Mouse (Mus musculus): Measurements from ENCODE around the gene Thbd. TPM values are rescaled to one million over a fixed set of nuclear protein-coding genes. Genes with fewer than 3 reads are reported as not detected.

The Thbd gene
- polyA plus RNA-seq, 1 experiment from 2014 or later = 47.0 TPM

- Histone ChIP-seq H3K4me1 (replicated peaks) (no peaks in the 10 kb centered on the region), H3K9me3 (no peaks in the 10 kb centered on the region), H3K4me3 (replicated peaks) (peak overlapping the region; percentile 19; the same call in 1 of the 2 replicates), H3K9ac (no peak overlapping the region), H3K36me3 (no peaks in the 10 kb centered on the region), H3K27ac (no peak overlapping the region; the same call in 1 of the 2 replicates), H3K4me2 (replicated peaks) (peak overlapping the region; percentile 15), H3K27me3 (replicated peaks) (no peaks in the 10 kb centered on the region)
- WGBS = 86% methylated on average over 4 of the region's 4 CpGs
- ATAC-seq = no peak
Measured at GRCm38 (mm10) chr2:148442172-148442571, 34.2 kb upstream of the Thbd start.

GRCm38 (mm10) chr2:148441421-148441820, 33.4 kb upstream of the Thbd start:
- Histone ChIP-seq H3K9me3 (no peaks in the 10 kb centered on the region), H3K4me2 (replicated peaks) (no peak overlapping the region), H3K4me3 (replicated peaks) (peak overlapping the region; percentile 13), H3K27me3 (replicated peaks) (no peaks in the 10 kb centered on the region), H3K36me3 (no peaks in the 10 kb centered on the region), H3K4me1 (replicated peaks) (no peaks in the 10 kb centered on the region), H3K9ac (no peak overlapping the region), H3K27ac (no peak overlapping the region)
- ATAC-seq = no peak
- WGBS = 74% methylated on average over 10 of the region's 10 CpGs

- no peak for ATAC-seq
- H3K9ac ChIP-seq = no peak overlapping the region
- H3K4me3 ChIP-seq (replicated peaks) = no peak overlapping the region
- H3K9me3 ChIP-seq = no peaks in the 10 kb centered on the region
- no peaks in the 10 kb centered on the region for H3K36me3 ChIP-seq
- H3K27me3 ChIP-seq (replicated peaks) = no peaks in the 10 kb centered on the region
- H3K4me2 ChIP-seq (replicated peaks) = no peak overlapping the region
- H3K27ac ChIP-seq = no peak overlapping the region
- no peaks in the 10 kb centered on the region for H3K4me1 ChIP-seq (replicated peaks)
- WGBS = 44% methylated on average over 3 of the region's 3 CpGs
Measured at GRCm38 (mm10) chr2:148439691-148440276, 31.8 kb upstream of the Thbd start.

GRCm38 (mm10) chr2:148436285-148436684, 28.3 kb upstream of the Thbd start:
- Histone ChIP-seq H3K27ac (no peak overlapping the region), H3K4me1 (replicated peaks) (no peaks in the 10 kb centered on the region), H3K27me3 (replicated peaks) (no peaks in the 10 kb centered on the region), H3K4me3 (replicated peaks) (no peak overlapping the region), H3K36me3 (no peaks in the 10 kb centered on the region), H3K9me3 (no peaks in the 10 kb centered on the region), H3K4me2 (replicated peaks) (no peak overlapping the region), H3K9ac (no peak overlapping the region)
- ATAC-seq = no peak
- 58% methylated on average over 3 of the region's 3 CpGs for WGBS

GRCm38 (mm10) chr2:148432346-148432745, 24.4 kb upstream of the Thbd start:
- no peak overlapping the region for H3K9ac ChIP-seq
- H3K27ac ChIP-seq = no peak overlapping the region
- H3K27me3 ChIP-seq (replicated peaks) = no peaks in the 10 kb centered on the region
- ATAC-seq = no peak
- no peaks in the 10 kb centered on the region for H3K9me3 ChIP-seq
- no peaks in the 10 kb centered on the region for H3K4me1 ChIP-seq (replicated peaks)
- 43% methylated on average over 2 of the region's 2 CpGs for WGBS
- no peak overlapping the region for H3K4me3 ChIP-seq (replicated peaks)
- H3K4me2 ChIP-seq (replicated peaks) = no peak overlapping the region
- no peaks in the 10 kb centered on the region for H3K36me3 ChIP-seq

- no peak for ATAC-seq
- no peaks in the 10 kb centered on the region for H3K4me1 ChIP-seq (replicated peaks)
- H3K9me3 ChIP-seq = no peaks in the 10 kb centered on the region
- 54% methylated on average over 4 of the region's 4 CpGs for WGBS
- no peaks in the 10 kb centered on the region for H3K27me3 ChIP-seq (replicated peaks)
- no peaks in the 10 kb centered on the region for H3K36me3 ChIP-seq
- no peak overlapping the region for H3K9ac ChIP-seq
- H3K27ac ChIP-seq = no peak overlapping the region
- H3K4me3 ChIP-seq (replicated peaks) = no peak overlapping the region
- H3K4me2 ChIP-seq (replicated peaks) = no peak overlapping the region
Measured at GRCm38 (mm10) chr2:148430941-148431340, 23.0 kb upstream of the Thbd start.

GRCm38 (mm10) chr2:148429001-148429505, 21.1 kb upstream of the Thbd start:
- ATAC-seq = no peak

DNA sequence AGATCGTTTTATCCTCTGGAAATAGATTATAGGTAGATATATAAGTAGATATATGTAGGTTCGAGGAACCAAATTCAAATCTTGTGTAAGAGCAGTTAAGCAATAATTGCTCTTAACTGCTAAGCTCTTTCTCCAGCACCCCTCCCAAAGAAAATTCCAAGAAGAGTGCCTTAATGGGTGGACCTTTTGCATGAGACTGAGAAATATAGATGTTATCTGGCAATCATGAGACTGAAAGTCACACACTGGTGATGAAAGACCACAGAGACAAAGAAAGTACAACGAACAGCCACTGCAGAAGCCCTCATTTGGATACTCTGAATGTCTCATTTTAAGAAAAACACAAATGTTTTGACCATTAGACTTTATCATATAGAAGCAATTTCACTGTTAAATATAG, 20.5 kb upstream of the Thbd start:
- no peak overlapping the region for H3K4me3 ChIP-seq (replicated peaks)
- ATAC-seq = no peak
- H3K36me3 ChIP-seq = no peaks in the 10 kb centered on the region
- H3K9me3 ChIP-seq = no peaks in the 10 kb centered on the region
- H3K27ac ChIP-seq = no peak overlapping the region
- H3K27me3 ChIP-seq (replicated peaks) = no peaks in the 10 kb centered on the region
- H3K4me2 ChIP-seq (replicated peaks) = no peak overlapping the region
- H3K4me1 ChIP-seq (replicated peaks) = no peaks in the 10 kb centered on the region
- no peak overlapping the region for H3K9ac ChIP-seq
- 75% methylated on average over 3 of the region's 3 CpGs for WGBS

More at GRCm38 (mm10) chr2:148429001-148429505, 21.1 kb upstream of the Thbd start:
- no peaks in the 10 kb centered on the region for H3K9me3 ChIP-seq
- H3K27me3 ChIP-seq (replicated peaks) = no peaks in the 10 kb centered on the region
- H3K36me3 ChIP-seq = no peaks in the 10 kb centered on the region
- no peak overlapping the region for H3K9ac ChIP-seq
- no peak overlapping the region for H3K27ac ChIP-seq
- no peak overlapping the region for H3K4me3 ChIP-seq (replicated peaks)
- H3K4me1 ChIP-seq (replicated peaks) = no peaks in the 10 kb centered on the region
- H3K4me2 ChIP-seq (replicated peaks) = no peak overlapping the region

- Histone ChIP-seq H3K27ac (no peak overlapping the region), H3K36me3 (no peaks in the 10 kb centered on the region), H3K9ac (no peak overlapping the region), H3K4me3 (replicated peaks) (no peak overlapping the region), H3K9me3 (no peaks in the 10 kb centered on the region), H3K4me2 (replicated peaks) (no peak overlapping the region), H3K4me1 (replicated peaks) (no peaks in the 10 kb centered on the region), H3K27me3 (replicated peaks) (no peaks in the 10 kb centered on the region)
- 72% methylated on average over 3 of the region's 3 CpGs for WGBS
- no peak for ATAC-seq
Measured at GRCm38 (mm10) chr2:148427553-148427952, 19.6 kb upstream of the Thbd start.

- ATAC-seq = no peak
- WGBS = 71% methylated on average over 5 of the region's 5 CpGs
- no peak overlapping the region for H3K9ac ChIP-seq
- H3K4me3 ChIP-seq (replicated peaks) = no peak overlapping the region
- H3K36me3 ChIP-seq = no peaks in the 10 kb centered on the region
- H3K4me1 ChIP-seq (replicated peaks) = no peaks in the 10 kb centered on the region
- H3K27me3 ChIP-seq (replicated peaks) = no peaks in the 10 kb centered on the region
- H3K4me2 ChIP-seq (replicated peaks) = no peak overlapping the region
- H3K27ac ChIP-seq = no peak overlapping the region
- H3K9me3 ChIP-seq = no peaks in the 10 kb centered on the region
Measured at GRCm38 (mm10) chr2:148425709-148426382, 17.9 kb upstream of the Thbd start.

DNA sequence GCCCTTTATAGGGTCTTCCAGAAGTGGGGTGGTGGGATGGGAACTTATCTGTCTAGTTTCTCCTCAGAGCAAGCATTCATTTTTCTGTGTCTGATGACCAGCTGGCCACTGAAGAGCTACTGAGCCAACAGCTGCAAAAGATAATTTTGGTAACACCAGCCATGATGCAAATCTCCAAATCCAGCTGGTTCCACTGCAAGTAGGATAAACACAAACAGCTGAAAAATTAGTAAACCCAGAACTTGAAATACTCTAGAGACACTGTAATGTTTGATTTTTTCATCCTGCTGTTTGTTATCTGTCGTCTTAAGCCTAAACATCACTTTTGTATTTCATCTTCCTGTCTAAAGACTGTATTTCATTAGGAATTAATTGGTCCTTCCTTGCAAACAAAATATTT, 13.7 kb upstream of the Thbd start:
- H3K27me3 ChIP-seq (replicated peaks) = no peaks in the 10 kb centered on the region
- no peak overlapping the region for H3K9ac ChIP-seq
- H3K36me3 ChIP-seq = no peaks in the 10 kb centered on the region
- H3K9me3 ChIP-seq = no peaks in the 10 kb centered on the region
- peak; percentile 78 for ATAC-seq
- 53% methylated on average over 1 of the region's 1 CpGs for WGBS
- H3K4me3 ChIP-seq (replicated peaks) = no peak overlapping the region
- no peak overlapping the region for H3K27ac ChIP-seq
- no peak overlapping the region for H3K4me2 ChIP-seq (replicated peaks)
- H3K4me1 ChIP-seq (replicated peaks) = no peaks in the 10 kb centered on the region

DNA sequence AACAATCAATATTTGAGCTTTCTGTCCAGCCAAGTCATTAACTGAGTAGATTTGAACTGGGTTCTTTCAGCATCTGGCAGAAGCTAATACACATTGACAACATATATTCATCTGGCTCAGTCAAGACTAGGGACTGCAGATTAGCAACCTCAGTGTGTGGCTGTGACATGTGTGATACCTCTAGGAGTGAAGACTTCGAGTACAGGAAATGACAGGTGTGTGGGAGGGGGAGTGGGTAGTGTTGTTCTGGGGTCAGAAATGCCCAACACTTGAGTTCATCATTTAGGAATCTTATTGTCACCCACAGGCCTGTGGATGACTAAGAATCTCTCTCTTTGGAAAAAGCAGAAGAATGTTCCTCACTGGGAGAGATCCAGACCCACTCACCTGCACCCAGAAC, 13.1 kb upstream of the Thbd start:
- no peak overlapping the region for H3K9ac ChIP-seq
- H3K4me2 ChIP-seq (replicated peaks) = no peak overlapping the region
- H3K4me1 ChIP-seq (replicated peaks) = no peaks in the 10 kb centered on the region
- ATAC-seq = no peak
- H3K27ac ChIP-seq = no peak overlapping the region
- H3K27me3 ChIP-seq (replicated peaks) = no peaks in the 10 kb centered on the region
- H3K4me3 ChIP-seq (replicated peaks) = no peak overlapping the region
- no peaks in the 10 kb centered on the region for H3K9me3 ChIP-seq
- H3K36me3 ChIP-seq = no peaks in the 10 kb centered on the region
- 38% methylated on average over 1 of the region's 1 CpGs for WGBS

GRCm38 (mm10) chr2:148419776-148420175, 11.8 kb upstream of the Thbd start:
- Histone ChIP-seq H3K27ac (no peak overlapping the region), H3K9ac (no peak overlapping the region), H3K9me3 (no peaks in the 10 kb centered on the region), H3K27me3 (replicated peaks) (no peaks in the 10 kb centered on the region), H3K4me1 (replicated peaks) (no peaks in the 10 kb centered on the region), H3K36me3 (no peaks in the 10 kb centered on the region), H3K4me2 (replicated peaks) (no peak overlapping the region), H3K4me3 (replicated peaks) (no peak overlapping the region)
- WGBS = 62% methylated on average over 2 of the region's 2 CpGs
- ATAC-seq = no peak

Data from intestine, embryonic 15.5 days (tissue).